Mouse (Mus musculus) liver, adult 2 months (tissue): ENCODE results near the gene R3hdml.
A peak's percentile ranks its signal among the peaks of the same experiment; 100 is the strongest.

Experiments used
- CTCF ChIP-seq: fragments of 200-500 bp; IDR thresholded peaks from 2 replicates; pipeline ENCODE4 v1.5.1; 2011; ENCODE audit warnings: low read depth, low read length, control low read depth
- POLR2A ChIP-seq: fragments of 200-500 bp; IDR thresholded peaks from 2 replicates; pipeline ENCODE4 v1.6.1; 2011; ENCODE audit warnings: low read length, control low read depth; ENCODE audit not compliant: insufficient read depth; ENCODE audit errors: extremely low read depth

DNA sequence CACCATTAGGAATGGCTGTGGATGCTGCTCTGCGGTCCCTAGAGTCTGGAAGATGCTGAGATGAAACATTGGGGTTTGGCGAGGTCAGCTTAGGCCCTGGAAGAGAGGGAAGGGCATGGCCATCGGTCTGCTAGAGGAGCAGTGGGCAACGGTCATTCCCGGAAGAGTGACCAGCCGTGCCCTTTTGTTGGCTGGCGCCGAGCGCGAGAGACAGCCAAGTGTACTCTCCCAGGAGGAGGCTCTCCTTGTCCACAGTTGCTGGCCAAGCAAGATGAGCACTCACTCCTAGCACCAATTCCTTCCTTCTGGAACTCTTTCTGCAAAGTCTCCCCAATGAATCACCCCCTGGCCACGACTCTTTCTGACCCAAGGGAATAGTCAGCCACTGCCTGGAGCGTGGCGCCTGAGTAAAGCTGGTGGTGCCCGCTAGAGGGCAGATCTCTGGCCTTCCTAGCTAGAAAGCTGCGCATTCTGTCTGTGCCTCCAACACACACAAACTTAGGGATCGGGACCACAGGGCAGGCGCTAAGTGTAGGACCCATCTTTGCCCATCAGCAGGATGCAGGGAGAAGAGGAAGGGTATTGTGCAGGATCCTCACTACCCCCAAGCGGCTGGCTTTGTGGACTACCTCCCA, 11.8 kb upstream of the R3hdml start:
- no peak for TF ChIP-seq POLR2A
- TF ChIP-seq CTCF = peak; percentile 48
